Mouse (Mus musculus): ENCODE measurements around the gene Lmo4. TPM values are rescaled to one million over a fixed set of nuclear protein-coding genes. Genes with fewer than 3 reads are reported as not detected.

Gene Lmo4
- polyA plus RNA-seq, 1 experiment, result 67.1 TPM

DNA sequence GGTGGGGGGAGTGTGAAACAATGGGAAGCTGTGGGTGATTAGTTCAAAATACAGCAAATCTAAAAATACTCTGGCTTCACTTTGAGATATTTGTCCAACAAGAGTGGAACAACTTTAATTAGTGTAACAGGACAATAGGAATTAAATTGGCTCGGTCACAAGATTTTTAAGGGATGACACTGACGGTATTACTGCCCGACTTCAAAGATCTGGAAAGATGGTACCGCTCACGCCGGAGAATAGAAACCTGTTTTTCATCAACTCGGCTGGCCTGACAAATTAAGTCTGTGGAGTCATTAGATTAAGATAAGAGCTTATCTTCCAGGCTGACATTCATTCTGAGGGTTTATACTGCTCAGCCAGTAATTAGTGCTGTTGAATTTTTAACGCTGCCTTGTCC lies 42.9 kb downstream of the Lmo4 start:
- TF ChIP-seq POLR2A (IDR thresholded peaks at IDR 0.05; ENCODE audit: borderline replicate concordance, low read depth, low read length) (no peak), CTCF (IDR thresholded peaks at IDR 0.05; ENCODE audit: low read depth, low read length) (no peak)
- no peak overlapping the region for H3K27ac ChIP-seq (ENCODE audit: insufficient read depth, low read depth, low read length)

DNA sequence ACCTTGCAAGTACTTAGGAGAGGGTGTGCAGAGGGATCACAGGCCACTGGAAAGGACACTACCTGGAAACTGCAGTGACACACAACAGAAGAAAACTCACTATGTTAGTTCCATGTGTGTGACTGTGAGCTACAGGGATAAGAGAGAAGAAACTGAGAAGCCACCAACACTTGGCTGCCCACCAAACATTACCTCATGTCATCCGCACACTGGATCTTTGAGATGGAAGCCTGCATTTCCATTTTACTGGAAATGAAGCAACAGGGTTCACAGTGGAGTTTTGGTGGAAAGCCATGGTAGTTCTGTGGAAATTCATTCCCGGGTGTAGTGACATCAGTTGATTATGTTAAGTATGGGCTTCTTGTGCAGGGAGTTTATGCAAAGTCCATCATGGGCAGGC lies 43.8 kb downstream of the Lmo4 start:
- Histone ChIP-seq H3K4me1 (ENCODE audit: control insufficient read depth, insufficient read depth, low read length) (no peaks in the 10 kb centered on the region), H3K27ac (ENCODE audit: insufficient read depth, low read depth, low read length) (no peak overlapping the region), H3K4me3 (ENCODE audit: insufficient read depth, low read length) (no peak overlapping the region)
- TF ChIP-seq CTCF (IDR thresholded peaks at IDR 0.05; ENCODE audit: low read depth, low read length) (no peak), POLR2A (IDR thresholded peaks at IDR 0.05; ENCODE audit: borderline replicate concordance, low read depth, low read length) (no peak)

More for the DNA sequence above, 42.9 kb downstream of the Lmo4 start:
- Histone ChIP-seq H3K4me3 (ENCODE audit: insufficient read depth, low read length) (no peak overlapping the region), H3K4me1 (ENCODE audit: control insufficient read depth, insufficient read depth, low read length) (no peaks in the 10 kb centered on the region)

GRCm38 (mm10) chr3:144155746-144156145 lies 49.3 kb downstream of the Lmo4 start:
- H3K4me1 ChIP-seq (ENCODE audit: control insufficient read depth, insufficient read depth, low read length), result 0 out of 2 replicates have a peak, but pooled peaks cover 3% of the 10 kb centered on the region
- no peak for TF ChIP-seq CTCF (IDR thresholded peaks at IDR 0.05; ENCODE audit: low read depth, low read length)
- TF ChIP-seq POLR2A (IDR thresholded peaks at IDR 0.05; ENCODE audit: borderline replicate concordance, low read depth, low read length), result no peak
- H3K4me3 ChIP-seq (ENCODE audit: insufficient read depth, low read length), result no peak overlapping the region
- no peak overlapping the region for H3K27ac ChIP-seq (ENCODE audit: insufficient read depth, low read depth, low read length)

- H3K4me3 ChIP-seq (ENCODE audit: insufficient read depth, low read length), result no peak overlapping the region
- no peak overlapping the region for H3K27ac ChIP-seq (ENCODE audit: insufficient read depth, low read depth, low read length)
- H3K4me1 ChIP-seq (ENCODE audit: control insufficient read depth, insufficient read depth, low read length), result 0 out of 2 replicates have a peak, but pooled peaks cover 3% of the 10 kb centered on the region
- TF ChIP-seq POLR2A (IDR thresholded peaks at IDR 0.05; ENCODE audit: borderline replicate concordance, low read depth, low read length), result no peak
- TF ChIP-seq CTCF (IDR thresholded peaks at IDR 0.05; ENCODE audit: low read depth, low read length), result no peak
Measured at GRCm38 (mm10) chr3:144153395-144153794, 51.6 kb downstream of the Lmo4 start.

DNA sequence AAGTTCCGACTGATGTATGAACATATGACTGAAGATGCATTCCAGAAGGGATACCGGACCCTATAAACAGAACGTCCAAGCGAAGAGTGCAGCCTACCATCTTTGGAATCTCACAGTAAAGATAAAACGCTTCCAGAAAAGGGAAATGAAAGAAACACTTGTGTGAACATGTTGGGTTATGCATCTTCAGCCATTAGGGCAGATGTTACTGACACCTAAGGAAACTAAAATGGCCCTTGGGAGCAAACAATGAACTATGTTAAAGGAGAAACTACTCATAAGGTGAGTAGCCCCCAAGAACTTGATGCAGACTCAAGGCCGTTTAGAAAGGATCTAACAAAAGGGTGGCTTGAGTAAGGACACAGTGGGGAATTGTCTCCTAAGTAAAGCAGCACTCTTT lies 54.0 kb downstream of the Lmo4 start:
- no peak for TF ChIP-seq POLR2A (IDR thresholded peaks at IDR 0.05; ENCODE audit: borderline replicate concordance, low read depth, low read length)
- no peak for TF ChIP-seq CTCF (IDR thresholded peaks at IDR 0.05; ENCODE audit: low read depth, low read length)
- no peak overlapping the region for H3K27ac ChIP-seq (ENCODE audit: insufficient read depth, low read depth, low read length)
- 0 out of 2 replicates have a peak, but pooled peaks cover 3% of the 10 kb centered on the region for H3K4me1 ChIP-seq (ENCODE audit: control insufficient read depth, insufficient read depth, low read length)
- H3K4me3 ChIP-seq (ENCODE audit: insufficient read depth, low read length), result no peak overlapping the region

DNA sequence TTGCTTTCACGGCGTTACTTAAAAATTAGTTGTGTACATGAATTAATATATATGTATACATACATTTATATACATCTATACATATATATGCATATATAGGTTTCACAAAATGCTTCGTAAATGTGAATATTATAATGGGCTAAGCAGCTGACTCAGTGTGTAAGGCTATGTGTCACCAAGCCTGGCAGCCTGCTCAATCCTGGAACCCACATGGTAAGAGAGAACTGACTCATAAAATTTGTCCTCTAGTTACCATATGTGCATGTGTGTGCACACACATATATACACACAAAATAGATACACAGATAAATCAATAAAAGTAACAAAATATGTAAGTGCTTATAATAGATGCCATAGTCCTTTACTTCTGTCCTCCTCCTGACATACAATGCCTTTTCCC lies 56.8 kb downstream of the Lmo4 start:
- H3K27ac ChIP-seq (ENCODE audit: insufficient read depth, low read depth, low read length), result no peak overlapping the region
- H3K4me1 ChIP-seq (ENCODE audit: control insufficient read depth, insufficient read depth, low read length), result no peaks in the 10 kb centered on the region
- TF ChIP-seq POLR2A (IDR thresholded peaks at IDR 0.05; ENCODE audit: borderline replicate concordance, low read depth, low read length), result no peak
- no peak for TF ChIP-seq CTCF (IDR thresholded peaks at IDR 0.05; ENCODE audit: low read depth, low read length)
- no peak overlapping the region for H3K4me3 ChIP-seq (ENCODE audit: insufficient read depth, low read length)

- TF ChIP-seq CTCF (IDR thresholded peaks at IDR 0.05; ENCODE audit: low read depth, low read length) (no peak), POLR2A (IDR thresholded peaks at IDR 0.05; ENCODE audit: borderline replicate concordance, low read depth, low read length) (no peak)
- no peaks in the 10 kb centered on the region for H3K4me1 ChIP-seq (ENCODE audit: control insufficient read depth, insufficient read depth, low read length)
- no peak overlapping the region for H3K4me3 ChIP-seq (ENCODE audit: insufficient read depth, low read length)
- H3K27ac ChIP-seq (ENCODE audit: insufficient read depth, low read depth, low read length), result no peak overlapping the region
Measured at GRCm38 (mm10) chr3:144147244-144147643, 57.8 kb downstream of the Lmo4 start.

GRCm38 (mm10) chr3:144144066-144144465 lies 61.0 kb downstream of the Lmo4 start:
- Histone ChIP-seq H3K4me1 (ENCODE audit: control insufficient read depth, insufficient read depth, low read length) (peaks cover 4% of the 10 kb centered on the region; the same call in 1 of the 2 replicates), H3K27ac (ENCODE audit: insufficient read depth, low read depth, low read length) (no peak overlapping the region), H3K4me3 (ENCODE audit: insufficient read depth, low read length) (no peak overlapping the region)
- TF ChIP-seq POLR2A (IDR thresholded peaks at IDR 0.05; ENCODE audit: borderline replicate concordance, low read depth, low read length), result no peak
- no peak for TF ChIP-seq CTCF (IDR thresholded peaks at IDR 0.05; ENCODE audit: low read depth, low read length)

GRCm38 (mm10) chr3:144142939-144143338 lies 62.1 kb downstream of the Lmo4 start:
- peaks cover 12% of the 10 kb centered on the region for H3K4me1 ChIP-seq (ENCODE audit: control insufficient read depth, insufficient read depth, low read length)
- H3K4me3 ChIP-seq (ENCODE audit: insufficient read depth, low read length), result no peak overlapping the region
- H3K27ac ChIP-seq (ENCODE audit: insufficient read depth, low read depth, low read length), result no peak overlapping the region
- no peak for TF ChIP-seq CTCF (IDR thresholded peaks at IDR 0.05; ENCODE audit: low read depth, low read length)
- no peak for TF ChIP-seq POLR2A (IDR thresholded peaks at IDR 0.05; ENCODE audit: borderline replicate concordance, low read depth, low read length)

DNA sequence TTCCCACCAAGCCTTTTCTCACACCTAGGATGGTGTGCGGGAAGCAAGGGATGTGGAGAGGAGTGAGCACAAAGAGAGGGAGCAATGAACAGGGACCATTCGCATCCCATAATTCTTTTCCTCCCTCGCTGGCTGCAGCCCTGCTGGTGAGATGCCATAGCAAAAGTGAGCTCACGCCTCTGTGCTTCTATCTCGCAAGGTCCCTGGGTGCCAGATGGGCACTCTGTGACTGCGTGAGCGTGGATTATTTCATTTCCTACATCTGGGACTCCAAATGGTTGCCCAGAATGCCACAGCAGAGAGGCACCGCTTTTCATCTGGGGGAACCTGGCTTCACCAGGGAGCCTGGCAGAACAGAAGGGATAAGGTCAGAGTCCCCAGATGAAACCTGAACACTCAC lies 63.2 kb downstream of the Lmo4 start:
- TF ChIP-seq CTCF (IDR thresholded peaks at IDR 0.05; ENCODE audit: low read depth, low read length) (no peak), POLR2A (IDR thresholded peaks at IDR 0.05; ENCODE audit: borderline replicate concordance, low read depth, low read length) (no peak)
- peaks cover 19% of the 10 kb centered on the region for H3K4me1 ChIP-seq (ENCODE audit: control insufficient read depth, insufficient read depth, low read length)
- H3K4me3 ChIP-seq (ENCODE audit: insufficient read depth, low read length), result no peak overlapping the region
- no peak overlapping the region for H3K27ac ChIP-seq (ENCODE audit: insufficient read depth, low read depth, low read length)

DNA sequence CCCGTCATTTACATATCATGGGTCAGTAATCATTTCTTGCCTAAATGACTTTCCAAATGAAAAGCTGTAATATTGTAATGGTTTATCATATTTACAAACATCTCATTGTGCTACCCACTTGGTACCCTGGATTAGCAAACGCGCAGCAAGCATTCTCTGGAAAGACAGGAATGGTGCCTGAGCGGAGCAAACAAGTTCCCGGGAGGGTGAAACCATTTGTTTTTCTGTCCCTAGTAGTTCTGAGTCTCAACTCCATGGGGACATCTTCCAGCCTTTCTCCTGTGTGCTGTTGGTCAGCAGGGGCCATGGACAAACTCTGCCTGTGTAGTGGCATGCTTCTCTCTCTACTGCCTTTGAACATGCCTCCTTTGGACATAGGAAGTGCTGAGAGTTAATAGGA lies 64.2 kb downstream of the Lmo4 start:
- Histone ChIP-seq H3K4me1 (ENCODE audit: control insufficient read depth, insufficient read depth, low read length) (peaks cover 19% of the 10 kb centered on the region), H3K4me3 (ENCODE audit: insufficient read depth, low read length) (no peak overlapping the region), H3K27ac (ENCODE audit: insufficient read depth, low read depth, low read length) (no peak overlapping the region)
- no peak for TF ChIP-seq POLR2A (IDR thresholded peaks at IDR 0.05; ENCODE audit: borderline replicate concordance, low read depth, low read length)
- TF ChIP-seq CTCF (IDR thresholded peaks at IDR 0.05; ENCODE audit: low read depth, low read length), result no peak
